Mouse (Mus musculus): ENCODE data around the gene Gm42688. TPM values are rescaled to one million over a fixed set of nuclear protein-coding genes. Genes with fewer than 3 reads are reported as not detected.

Gm42688 gene
- polyA plus RNA-seq, 1 experiment from 2014 or later, result 2.1 TPM

- Histone ChIP-seq H3K4me3 (ENCODE audit: low read depth, low read length) (peak overlapping the region; percentile 21), H3K27ac (replicated peaks; ENCODE audit: low read depth, low read length) (no peak overlapping the region), H3K36me3 (ENCODE audit: control insufficient read depth, insufficient read depth, low read length) (no peaks in the 10 kb centered on the region), H3K4me1 (ENCODE audit: control insufficient read depth, insufficient read depth, low read length) (peaks cover 5% of the 10 kb centered on the region), H3K4me2 (ENCODE audit: low read depth, low read length) (0 out of 2 replicates have a peak overlapping the region, but pooled peaks have one; percentile 31), H3K9ac (ENCODE audit: low read depth, low read length) (no peak overlapping the region), H3K9me3 (ENCODE audit: control insufficient read depth, low read length) (no peaks in the 10 kb centered on the region), H3K27me3 (replicated peaks; ENCODE audit: control insufficient read depth, insufficient read depth, low read length) (peaks cover 97% of the 10 kb centered on the region)
- DNase-seq (ENCODE audit: low spot score) (no peak), ATAC-seq (ENCODE audit: low read depth) (no peak)
- 6% methylated on average over 8 of the region's 8 CpGs for WGBS
These were observed 33.2 kb upstream of the Gm42688 start for GRCm38 (mm10) chr6:83068221-83068620.

GRCm38 (mm10) chr6:83068706-83069487 is 32.5 kb upstream of the Gm42688 start:
- ATAC-seq (ENCODE audit: low read depth), result no peak
- Histone ChIP-seq H3K4me3 (ENCODE audit: low read depth, low read length) (peak overlapping the region; percentile 25), H3K36me3 (ENCODE audit: control insufficient read depth, insufficient read depth, low read length) (no peaks in the 10 kb centered on the region), H3K9me3 (ENCODE audit: control insufficient read depth, low read length) (no peaks in the 10 kb centered on the region), H3K9ac (ENCODE audit: low read depth, low read length) (no peak overlapping the region), H3K27me3 (replicated peaks; ENCODE audit: control insufficient read depth, insufficient read depth, low read length) (peaks cover 97% of the 10 kb centered on the region), H3K27ac (replicated peaks; ENCODE audit: low read depth, low read length) (no peak overlapping the region), H3K4me2 (ENCODE audit: low read depth, low read length) (peak overlapping the region; percentile 31), H3K4me1 (ENCODE audit: control insufficient read depth, insufficient read depth, low read length) (peaks cover 5% of the 10 kb centered on the region)
- WGBS, result 2% methylated on average over 34 of the region's 81 CpGs
- no peak for DNase-seq (ENCODE audit: low spot score)

- H3K27me3 ChIP-seq (replicated peaks; ENCODE audit: control insufficient read depth, insufficient read depth, low read length), result peaks cover 97% of the 10 kb centered on the region
- peaks cover 5% of the 10 kb centered on the region for H3K4me1 ChIP-seq (ENCODE audit: control insufficient read depth, insufficient read depth, low read length)
- no peaks in the 10 kb centered on the region for H3K9me3 ChIP-seq (ENCODE audit: control insufficient read depth, low read length)
- no peak for DNase-seq (ENCODE audit: low spot score)
- no peak; the same call in 1 of the 2 replicates for ATAC-seq (ENCODE audit: low read depth)
- H3K4me2 ChIP-seq (ENCODE audit: low read depth, low read length), result peak overlapping the region; percentile 42
- H3K27ac ChIP-seq (replicated peaks; ENCODE audit: low read depth, low read length), result no peak overlapping the region
- H3K4me3 ChIP-seq (ENCODE audit: low read depth, low read length), result peak overlapping the region; percentile 25
- H3K36me3 ChIP-seq (ENCODE audit: control insufficient read depth, insufficient read depth, low read length), result no peaks in the 10 kb centered on the region
- H3K9ac ChIP-seq (ENCODE audit: low read depth, low read length), result peak overlapping the region; percentile 1; the same call in 1 of the 2 replicates
- WGBS, result 1% methylated on average over 37 of the region's 69 CpGs
These were observed 31.8 kb upstream of the Gm42688 start for GRCm38 (mm10) chr6:83069488-83070246.

- peak within 1 kb of the TSS; percentile 1; the same call in 1 of the 2 replicates for H3K9ac ChIP-seq (ENCODE audit: low read depth, low read length)
- no peak for ATAC-seq (ENCODE audit: low read depth)
These were observed 31.3 kb upstream of the Gm42688 start, which contains the start of gene Tlx2 for GRCm38 (mm10) chr6:83070247-83070310. Gene Tlx2, minus strand, starts transcription at chr6:83070293.

GRCm38 (mm10) chr6:83070311-83071219 is 30.9 kb upstream of the Gm42688 start:
- no peak for ATAC-seq (ENCODE audit: low read depth)
- WGBS, result 2% methylated on average over 37 of the region's 58 CpGs
- no peak for DNase-seq (ENCODE audit: low spot score)
- no peaks in the 10 kb centered on the region for H3K36me3 ChIP-seq (ENCODE audit: control insufficient read depth, insufficient read depth, low read length)
- no peaks in the 10 kb centered on the region for H3K9me3 ChIP-seq (ENCODE audit: control insufficient read depth, low read length)
- peaks cover 5% of the 10 kb centered on the region for H3K4me1 ChIP-seq (ENCODE audit: control insufficient read depth, insufficient read depth, low read length)
- no peak overlapping the region for H3K27ac ChIP-seq (replicated peaks; ENCODE audit: low read depth, low read length)
- H3K4me3 ChIP-seq (ENCODE audit: low read depth, low read length), result peak overlapping the region; percentile 25
- 0 out of 2 replicates have a peak overlapping the region, but pooled peaks have one; percentile 1 for H3K9ac ChIP-seq (ENCODE audit: low read depth, low read length)
- peaks cover 96% of the 10 kb centered on the region for H3K27me3 ChIP-seq (replicated peaks; ENCODE audit: control insufficient read depth, insufficient read depth, low read length)
- peak overlapping the region; percentile 42 for H3K4me2 ChIP-seq (ENCODE audit: low read depth, low read length)

More at GRCm38 (mm10) chr6:83070247-83070310, 31.3 kb upstream of the Gm42688 start, which contains the start of gene Tlx2:
- peak within 1 kb of the TSS; percentile 25 for H3K4me3 ChIP-seq (ENCODE audit: low read depth, low read length)
- no peaks in the 10 kb centered on the region for H3K36me3 ChIP-seq (ENCODE audit: control insufficient read depth, insufficient read depth, low read length)
- H3K9me3 ChIP-seq (ENCODE audit: control insufficient read depth, low read length), result no peaks in the 10 kb centered on the region
- no peak within 1 kb of the TSS for H3K27ac ChIP-seq (replicated peaks; ENCODE audit: low read depth, low read length)
- peaks cover 96% of the 10 kb centered on the region for H3K27me3 ChIP-seq (replicated peaks; ENCODE audit: control insufficient read depth, insufficient read depth, low read length)
- H3K4me1 ChIP-seq (ENCODE audit: control insufficient read depth, insufficient read depth, low read length), result peaks cover 5% of the 10 kb centered on the region
- H3K4me2 ChIP-seq (ENCODE audit: low read depth, low read length), result peak within 1 kb of the TSS; percentile 42
- 0% methylated on average over 3 of the region's 10 CpGs for WGBS
- no peak for DNase-seq (ENCODE audit: low spot score)

- H3K9ac ChIP-seq (ENCODE audit: low read depth, low read length), result no peak overlapping the region
- peaks cover 5% of the 10 kb centered on the region for H3K4me1 ChIP-seq (ENCODE audit: control insufficient read depth, insufficient read depth, low read length)
- no peak for DNase-seq (ENCODE audit: low spot score)
- peak; percentile 41; the same call in 1 of the 2 replicates for ATAC-seq (ENCODE audit: low read depth)
- WGBS, result 0% methylated on average over 14 of the region's 24 CpGs
- peak overlapping the region; percentile 25 for H3K4me3 ChIP-seq (ENCODE audit: low read depth, low read length)
- peak overlapping the region; percentile 20; the same call in 1 of the 2 replicates for H3K4me2 ChIP-seq (ENCODE audit: low read depth, low read length)
- no peaks in the 10 kb centered on the region for H3K36me3 ChIP-seq (ENCODE audit: control insufficient read depth, insufficient read depth, low read length)
- H3K27me3 ChIP-seq (replicated peaks; ENCODE audit: control insufficient read depth, insufficient read depth, low read length), result peaks cover 95% of the 10 kb centered on the region
- no peak overlapping the region for H3K27ac ChIP-seq (replicated peaks; ENCODE audit: low read depth, low read length)
- no peaks in the 10 kb centered on the region for H3K9me3 ChIP-seq (ENCODE audit: control insufficient read depth, low read length)
These were observed 30.2 kb upstream of the Gm42688 start for GRCm38 (mm10) chr6:83071220-83071619.

GRCm38 (mm10) chr6:83074979-83075378 is 26.4 kb upstream of the Gm42688 start:
- no peaks in the 10 kb centered on the region for H3K9me3 ChIP-seq (ENCODE audit: control insufficient read depth, low read length)
- peaks cover 17% of the 10 kb centered on the region for H3K4me1 ChIP-seq (ENCODE audit: control insufficient read depth, insufficient read depth, low read length)
- H3K9ac ChIP-seq (ENCODE audit: low read depth, low read length), result no peak overlapping the region
- H3K4me3 ChIP-seq (ENCODE audit: low read depth, low read length), result no peak overlapping the region
- DNase-seq (ENCODE audit: low spot score), result no peak
- WGBS, result 23% methylated on average over 2 of the region's 2 CpGs
- H3K4me2 ChIP-seq (ENCODE audit: low read depth, low read length), result no peak overlapping the region
- ATAC-seq (ENCODE audit: low read depth), result no peak
- H3K27ac ChIP-seq (replicated peaks; ENCODE audit: low read depth, low read length), result no peak overlapping the region
- H3K36me3 ChIP-seq (ENCODE audit: control insufficient read depth, insufficient read depth, low read length), result no peaks in the 10 kb centered on the region
- peaks cover 62% of the 10 kb centered on the region for H3K27me3 ChIP-seq (replicated peaks; ENCODE audit: control insufficient read depth, insufficient read depth, low read length)

GRCm38 (mm10) chr6:83077630-83078323 is 23.6 kb upstream of the Gm42688 start, which contains the start of gene Pcgf1:
Gene Pcgf1, plus strand, starts transcription at chr6:83077869.
- DNase-seq (ENCODE audit: low spot score), result peak; percentile 98

More at GRCm38 (mm10) chr6:83077630-83078323, 23.6 kb upstream of the Gm42688 start, which contains the start of gene Pcgf1:
- Histone ChIP-seq H3K4me1 (ENCODE audit: control insufficient read depth, insufficient read depth, low read length) (peaks cover 11% of the 10 kb centered on the region), H3K9me3 (ENCODE audit: control insufficient read depth, low read length) (no peaks in the 10 kb centered on the region), H3K4me2 (ENCODE audit: low read depth, low read length) (peak within 1 kb of the TSS; percentile 96), H3K27me3 (replicated peaks; ENCODE audit: control insufficient read depth, insufficient read depth, low read length) (peaks cover 40% of the 10 kb centered on the region), H3K36me3 (ENCODE audit: control insufficient read depth, insufficient read depth, low read length) (peaks cover 20% of the 10 kb centered on the region), H3K4me3 (ENCODE audit: low read depth, low read length) (peak within 1 kb of the TSS; percentile 72), H3K27ac (replicated peaks; ENCODE audit: low read depth, low read length) (peak within 1 kb of the TSS; percentile 90), H3K9ac (ENCODE audit: low read depth, low read length) (peak within 1 kb of the TSS; percentile 79)
- under 1% methylated on average over 50 of the region's 54 CpGs for WGBS
- peak; percentile 74 for ATAC-seq (ENCODE audit: low read depth)

Measured in embryonic facial prominence, embryonic 14.5 days (tissue).